Mouse (Mus musculus): ENCODE data around the gene Aspdh. TPM values are rescaled to one million over a fixed set of nuclear protein-coding genes. Genes with fewer than 3 reads are reported as not detected.
A peak's percentile ranks its signal among the peaks of the same experiment; 100 is the strongest.

The Aspdh gene
- 1.8 and 2.9 TPM in 2 replicates for polyA plus RNA-seq (2014; fragmentation: Nextera tagmentation; extraction: Ambion mirVana)

- Histone ChIP-seq H3K27me3 (ENCODE audit: control insufficient read depth, insufficient read depth, low read length) (peaks cover 17% of the 10 kb centered on the region), H3K4me2 (no peak within 1 kb of the TSS), H3K27ac (ENCODE audit: low read depth, low read length) (0 out of 2 replicates have a peak within 1 kb of the TSS, but pooled peaks have one; percentile 0), H3K36me3 (ENCODE audit: control insufficient read depth, insufficient read depth, low read length) (peaks cover 18% of the 10 kb centered on the region), H3K9me3 (ENCODE audit: control insufficient read depth, low read length) (no peaks in the 10 kb centered on the region), H3K9ac (ENCODE audit: low read length) (no peak within 1 kb of the TSS), H3K4me3 (ENCODE audit: low read depth, low read length) (no peak within 1 kb of the TSS), H3K4me1 (ENCODE audit: control insufficient read depth, insufficient read depth, low read length) (peaks cover 31% of the 10 kb centered on the region)
- no peak for ATAC-seq (ENCODE audit: low FRiP score)
- DNase-seq (ENCODE audit: low spot score, missing footprints): peak; percentile 81
- 42% methylated on average over 2 of the region's 2 CpGs for WGBS
Observed at GRCm38 (mm10) chr7:44465111-44465510, at the start of gene Aspdh. Aspdh (plus strand) TSS chr7:44465391.

GRCm38 (mm10) chr7:44427666-44428065 lies 37.5 kb upstream of the Aspdh start:
- DNase-seq (ENCODE audit: low spot score, missing footprints) (no peak), ATAC-seq (ENCODE audit: low FRiP score) (peak; percentile 1; the same call in 1 of the 2 replicates)
- H3K9ac ChIP-seq (ENCODE audit: low read length): peak overlapping the region; percentile 55
- peak overlapping the region; percentile 7; the same call in 1 of the 2 replicates for H3K27ac ChIP-seq (ENCODE audit: low read depth, low read length)
- H3K27me3 ChIP-seq (ENCODE audit: control insufficient read depth, insufficient read depth, low read length): no peaks in the 10 kb centered on the region
- H3K9me3 ChIP-seq (ENCODE audit: control insufficient read depth, low read length): no peaks in the 10 kb centered on the region
- H3K4me2 ChIP-seq: peak overlapping the region; percentile 40
- no peaks in the 10 kb centered on the region for H3K36me3 ChIP-seq (ENCODE audit: control insufficient read depth, insufficient read depth, low read length)
- H3K4me3 ChIP-seq (ENCODE audit: low read depth, low read length): no peak overlapping the region
- WGBS: 10% methylated on average over 8 of the region's 8 CpGs
- peaks cover 33% of the 10 kb centered on the region for H3K4me1 ChIP-seq (ENCODE audit: control insufficient read depth, insufficient read depth, low read length)

GRCm38 (mm10) chr7:44428171-44428950 lies 36.8 kb upstream of the Aspdh start:
- Histone ChIP-seq H3K27ac (ENCODE audit: low read depth, low read length) (peak overlapping the region; percentile 99), H3K4me3 (ENCODE audit: low read depth, low read length) (peak overlapping the region; percentile 73), H3K4me1 (ENCODE audit: control insufficient read depth, insufficient read depth, low read length) (peaks cover 33% of the 10 kb centered on the region), H3K9me3 (ENCODE audit: control insufficient read depth, low read length) (no peaks in the 10 kb centered on the region), H3K4me2 (peak overlapping the region; percentile 86), H3K9ac (ENCODE audit: low read length) (peak overlapping the region; percentile 92), H3K36me3 (ENCODE audit: control insufficient read depth, insufficient read depth, low read length) (no peaks in the 10 kb centered on the region), H3K27me3 (ENCODE audit: control insufficient read depth, insufficient read depth, low read length) (no peaks in the 10 kb centered on the region)
- DNase-seq (ENCODE audit: low spot score, missing footprints) (peak; percentile 99), ATAC-seq (ENCODE audit: low FRiP score) (peak; percentile 49)
- 1% methylated on average over 15 of the region's 38 CpGs for WGBS

GRCm38 (mm10) chr7:44428968-44429521 lies 36.1 kb upstream of the Aspdh start, which contains the start of gene Lrrc4b:
Lrrc4b (plus strand) TSS chr7:44429018.
- DNase-seq (ENCODE audit: low spot score, missing footprints): peak; percentile 99
- peak within 1 kb of the TSS; percentile 73 for H3K4me3 ChIP-seq (ENCODE audit: low read depth, low read length)
- peak; percentile 69 for ATAC-seq (ENCODE audit: low FRiP score)
- no peaks in the 10 kb centered on the region for H3K9me3 ChIP-seq (ENCODE audit: control insufficient read depth, low read length)
- H3K9ac ChIP-seq (ENCODE audit: low read length): peak within 1 kb of the TSS; percentile 92
- peak within 1 kb of the TSS; percentile 99 for H3K27ac ChIP-seq (ENCODE audit: low read depth, low read length)
- H3K4me1 ChIP-seq (ENCODE audit: control insufficient read depth, insufficient read depth, low read length): peaks cover 33% of the 10 kb centered on the region
- H3K27me3 ChIP-seq (ENCODE audit: control insufficient read depth, insufficient read depth, low read length): no peaks in the 10 kb centered on the region
- under 1% methylated on average over 54 of the region's 69 CpGs for WGBS
- no peaks in the 10 kb centered on the region for H3K36me3 ChIP-seq (ENCODE audit: control insufficient read depth, insufficient read depth, low read length)
- peak within 1 kb of the TSS; percentile 86 for H3K4me2 ChIP-seq

- Histone ChIP-seq H3K27me3 (ENCODE audit: control insufficient read depth, insufficient read depth, low read length) (no peaks in the 10 kb centered on the region), H3K9me3 (ENCODE audit: control insufficient read depth, low read length) (no peaks in the 10 kb centered on the region), H3K36me3 (ENCODE audit: control insufficient read depth, insufficient read depth, low read length) (no peaks in the 10 kb centered on the region), H3K27ac (ENCODE audit: low read depth, low read length) (peak overlapping the region; percentile 99), H3K4me1 (ENCODE audit: control insufficient read depth, insufficient read depth, low read length) (peaks cover 33% of the 10 kb centered on the region), H3K9ac (ENCODE audit: low read length) (peak overlapping the region; percentile 92), H3K4me3 (ENCODE audit: low read depth, low read length) (peak overlapping the region; percentile 73), H3K4me2 (peak overlapping the region; percentile 86)
- ATAC-seq (ENCODE audit: low FRiP score) (peak; percentile 17; the same call in 1 of the 2 replicates), DNase-seq (ENCODE audit: low spot score, missing footprints) (peak; percentile 95)
- WGBS: 1% methylated on average over 30 of the region's 32 CpGs
Observed at GRCm38 (mm10) chr7:44429534-44430488, 35.4 kb upstream of the Aspdh start.

- peaks cover 32% of the 10 kb centered on the region for H3K4me1 ChIP-seq (ENCODE audit: control insufficient read depth, insufficient read depth, low read length)
Observed at GRCm38 (mm10) chr7:44432550-44432949, 32.6 kb upstream of the Aspdh start.

GRCm38 (mm10) chr7:44433371-44433770 lies 31.8 kb upstream of the Aspdh start:
- H3K36me3 ChIP-seq (ENCODE audit: control insufficient read depth, insufficient read depth, low read length): no peaks in the 10 kb centered on the region
- DNase-seq (ENCODE audit: low spot score, missing footprints): peak; percentile 90
- H3K9me3 ChIP-seq (ENCODE audit: control insufficient read depth, low read length): no peaks in the 10 kb centered on the region
- H3K9ac ChIP-seq (ENCODE audit: low read length): no peak overlapping the region
- H3K27me3 ChIP-seq (ENCODE audit: control insufficient read depth, insufficient read depth, low read length): no peaks in the 10 kb centered on the region
- ATAC-seq (ENCODE audit: low FRiP score): peak; percentile 30
- WGBS: 6% methylated on average over 7 of the region's 7 CpGs
- H3K4me1 ChIP-seq (ENCODE audit: control insufficient read depth, insufficient read depth, low read length): peaks cover 25% of the 10 kb centered on the region
- no peak overlapping the region for H3K27ac ChIP-seq (ENCODE audit: low read depth, low read length)
- H3K4me2 ChIP-seq: no peak overlapping the region
- H3K4me3 ChIP-seq (ENCODE audit: low read depth, low read length): no peak overlapping the region

More at GRCm38 (mm10) chr7:44432550-44432949, 32.6 kb upstream of the Aspdh start:
- WGBS: 77% methylated on average over 6 of the region's 6 CpGs
- no peak overlapping the region for H3K4me2 ChIP-seq
- no peaks in the 10 kb centered on the region for H3K36me3 ChIP-seq (ENCODE audit: control insufficient read depth, insufficient read depth, low read length)
- H3K27me3 ChIP-seq (ENCODE audit: control insufficient read depth, insufficient read depth, low read length): no peaks in the 10 kb centered on the region
- H3K9me3 ChIP-seq (ENCODE audit: control insufficient read depth, low read length): no peaks in the 10 kb centered on the region
- H3K4me3 ChIP-seq (ENCODE audit: low read depth, low read length): no peak overlapping the region
- ATAC-seq (ENCODE audit: low FRiP score): no peak
- no peak for DNase-seq (ENCODE audit: low spot score, missing footprints)
- H3K9ac ChIP-seq (ENCODE audit: low read length): no peak overlapping the region
- H3K27ac ChIP-seq (ENCODE audit: low read depth, low read length): no peak overlapping the region

GRCm38 (mm10) chr7:44434089-44434488 lies 31.1 kb upstream of the Aspdh start:
- Histone ChIP-seq H3K9ac (ENCODE audit: low read length) (no peak overlapping the region), H3K9me3 (ENCODE audit: control insufficient read depth, low read length) (no peaks in the 10 kb centered on the region), H3K4me1 (ENCODE audit: control insufficient read depth, insufficient read depth, low read length) (peaks cover 25% of the 10 kb centered on the region), H3K4me3 (ENCODE audit: low read depth, low read length) (no peak overlapping the region), H3K27me3 (ENCODE audit: control insufficient read depth, insufficient read depth, low read length) (no peaks in the 10 kb centered on the region), H3K4me2 (no peak overlapping the region), H3K36me3 (ENCODE audit: control insufficient read depth, insufficient read depth, low read length) (no peaks in the 10 kb centered on the region), H3K27ac (ENCODE audit: low read depth, low read length) (no peak overlapping the region)
- 73% methylated on average over 9 of the region's 9 CpGs for WGBS
- DNase-seq (ENCODE audit: low spot score, missing footprints) (no peak), ATAC-seq (ENCODE audit: low FRiP score) (no peak)

Measured in midbrain, embryonic 11.5 days (tissue).